In the genomic region with DNA sequence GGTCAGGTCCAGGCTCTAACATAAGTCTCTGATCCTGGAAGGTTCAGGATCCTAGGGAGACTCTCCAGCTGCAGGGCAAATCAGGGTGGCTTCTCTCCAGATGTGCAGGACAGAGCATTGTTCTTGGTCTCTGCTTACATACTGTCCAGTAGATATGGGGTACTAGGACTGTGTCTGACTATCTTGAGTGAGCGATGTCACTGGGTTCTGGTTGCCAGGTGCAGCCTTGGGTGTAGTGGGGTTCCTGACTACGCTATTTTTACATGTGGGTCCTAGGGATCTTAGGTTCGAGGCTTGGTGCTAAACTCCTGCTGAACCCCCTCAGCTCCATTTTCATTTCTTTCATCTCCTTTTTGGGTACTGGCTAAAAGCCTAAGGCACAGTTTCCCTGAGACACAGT, we compare ENCODE assay signal across 8 mouse cellular contexts. TPM values are rescaled to one million over a fixed set of nuclear protein-coding genes. Genes with fewer than 3 reads are reported as not detected.
DNase-seq lines count a peak whose midpoint lies in the region; ATAC-seq and TF ChIP-seq lines count a peak whose summit lies in the region.
"Had no signal": no experiment of that assay in that cellular context is flagged by ENCODE, and none has a peak within 500 bp of the region (broad histone marks: within the 10 kb centered on the region; RNA-seq: fewer than 3 reads in every experiment).

No protein-coding gene starts in this region.

- peak overlapping the region; percentile 75 for H3K9ac ChIP-seq in lung, embryonic 16.5 days (ENCODE audit: low read length)
- peak overlapping the region; percentile 83 for H3K9ac ChIP-seq in forebrain, embryonic 11.5 days (ENCODE audit: low read length)
- peak overlapping the region; percentile 94 for H3K9ac ChIP-seq in limb, embryonic 14.5 days (ENCODE audit: low read depth, low read length, severe bottlenecking)
- H3K9ac ChIP-seq in stomach, embryonic 16.5 days (ENCODE audit: low read length), result peak overlapping the region; percentile 86

- no peak for TF ChIP-seq POLR2A in lung, adult 2 months (IDR thresholded peaks at IDR 0.05; ENCODE audit: borderline replicate concordance, extremely low read depth, low read depth, low read length)
- TF ChIP-seq POLR2A in limb, embryonic 14.5 days (IDR thresholded peaks at IDR 0.05; ENCODE audit: borderline replicate concordance, extremely low read depth, insufficient read depth, insufficient read length), result no peak

- peaks cover 5% of the 10 kb centered on the region; the same call in 1 of the 2 replicates for H3K36me3 ChIP-seq in lung, embryonic 16.5 days (ENCODE audit: control insufficient read depth, insufficient read depth, low read length)
- peaks cover 4% of the 10 kb centered on the region; the same call in 1 of the 2 replicates for H3K36me3 ChIP-seq in forebrain, embryonic 11.5 days (ENCODE audit: control insufficient read depth, insufficient read depth, low read length)
- H3K36me3 ChIP-seq in limb, embryonic 14.5 days (ENCODE audit: control insufficient read depth, insufficient read depth, low read length), result peaks cover 29% of the 10 kb centered on the region
- 0 out of 2 replicates have a peak, but pooled peaks cover 4% of the 10 kb centered on the region for H3K36me3 ChIP-seq in stomach, embryonic 16.5 days (ENCODE audit: control insufficient read depth, insufficient read depth, low read length)

- H3K4me3 ChIP-seq in lung, embryonic 16.5 days (ENCODE audit: low read length), result peak overlapping the region; percentile 61
- no peak overlapping the region for H3K4me3 ChIP-seq in lung, adult 2 months (replicated peaks; ENCODE audit: extremely low read depth, low read depth, low read length)
- H3K4me3 ChIP-seq in forebrain, embryonic 11.5 days (ENCODE audit: low read depth, low read length), result peak overlapping the region; percentile 68
- peak overlapping the region; percentile 95 for H3K4me3 ChIP-seq in limb, embryonic 14.5 days (replicated peaks; ENCODE audit: low read length)
- peak overlapping the region; percentile 94 for H3K4me3 ChIP-seq in stomach, embryonic 16.5 days (replicated peaks; ENCODE audit: low read length)

- TF ChIP-seq CTCF in lung, adult 2 months (IDR thresholded peaks at IDR 0.05; ENCODE audit: insufficient read depth, low read length), result no peak

- no peak for ATAC-seq in lung, embryonic 16.5 days (ENCODE audit: low read depth)
- ATAC-seq in forebrain, embryonic 11.5 days (replicated peaks; ENCODE audit: low FRiP score), result no peak
- ATAC-seq in limb, embryonic 14.5 days (ENCODE audit: low FRiP score, low read depth), result no peak
- ATAC-seq in stomach, embryonic 16.5 days (ENCODE audit: insufficient read depth, low FRiP score), result no peak

- DNase-seq in lung, adult 2 months, result no peak
- DNase-seq in forebrain, embryonic 11.5 days (ENCODE audit: low spot score), result no peak
- no peak for DNase-seq in limb, embryonic 14.5 days (ENCODE audit: low spot score)
- no peak for DNase-seq in frontal cortex, postnatal 25 days (ENCODE audit: low spot score in 2 of 2)
- no peak for DNase-seq in left cerebral cortex, adult 11 months (ENCODE audit: low spot score)
- DNase-seq: adrenal gland, postnatal 10 days had no signal

- H3K27me3 ChIP-seq in lung, embryonic 16.5 days (ENCODE audit: control insufficient read depth, insufficient read depth, low read depth, low read length), result no peaks in the 10 kb centered on the region
- H3K27me3 ChIP-seq in forebrain, embryonic 11.5 days (ENCODE audit: control insufficient read depth, insufficient read depth, low read length), result no peaks in the 10 kb centered on the region
- H3K27me3 ChIP-seq in limb, embryonic 14.5 days (ENCODE audit: control insufficient read depth, insufficient read depth, low read length), result no peaks in the 10 kb centered on the region
- H3K27me3 ChIP-seq in stomach, embryonic 16.5 days (ENCODE audit: control insufficient read depth, insufficient read depth, low read length), result no peaks in the 10 kb centered on the region

- no peak overlapping the region for H3K27ac ChIP-seq in lung, embryonic 16.5 days (ENCODE audit: low read length)
- no peak overlapping the region for H3K27ac ChIP-seq in forebrain, embryonic 11.5 days (ENCODE audit: low read depth, low read length)
- no peak overlapping the region for H3K27ac ChIP-seq in limb, embryonic 14.5 days (replicated peaks; ENCODE audit: low read depth, low read length)
- H3K27ac ChIP-seq in stomach, embryonic 16.5 days (ENCODE audit: low read length), result no peak overlapping the region

- H3K9me3 ChIP-seq in lung, embryonic 16.5 days (ENCODE audit: control insufficient read depth, low read length), result no peaks in the 10 kb centered on the region
- no peaks in the 10 kb centered on the region for H3K9me3 ChIP-seq in forebrain, embryonic 11.5 days (ENCODE audit: control insufficient read depth, low read length)
- no peaks in the 10 kb centered on the region for H3K9me3 ChIP-seq in limb, embryonic 14.5 days (ENCODE audit: control insufficient read depth, low read length)
- no peaks in the 10 kb centered on the region for H3K9me3 ChIP-seq in stomach, embryonic 16.5 days (replicated peaks; ENCODE audit: control insufficient read depth, low read length)

- peaks cover 32% of the 10 kb centered on the region for H3K4me1 ChIP-seq in lung, embryonic 16.5 days (replicated peaks; ENCODE audit: control insufficient read depth, insufficient read depth, low read length)
- H3K4me1 ChIP-seq in lung, adult 2 months (ENCODE audit: control insufficient read depth, insufficient read depth, low read length), result peaks cover 9% of the 10 kb centered on the region
- peaks cover 19% of the 10 kb centered on the region for H3K4me1 ChIP-seq in forebrain, embryonic 11.5 days (replicated peaks; ENCODE audit: control insufficient read depth, insufficient read depth, low read length)
- peaks cover 26% of the 10 kb centered on the region for H3K4me1 ChIP-seq in limb, embryonic 14.5 days (ENCODE audit: control insufficient read depth, insufficient read depth, low read length)
- H3K4me1 ChIP-seq in stomach, embryonic 16.5 days (ENCODE audit: control insufficient read depth, insufficient read depth, low read length), result peaks cover 26% of the 10 kb centered on the region

- peak overlapping the region; percentile 62 for H3K4me2 ChIP-seq in lung, embryonic 16.5 days (ENCODE audit: low read depth, low read length)
- peak overlapping the region; percentile 75 for H3K4me2 ChIP-seq in forebrain, embryonic 11.5 days (ENCODE audit: low read depth, low read length, severe bottlenecking)
- H3K4me2 ChIP-seq in limb, embryonic 14.5 days (replicated peaks; ENCODE audit: low read depth, low read length, severe bottlenecking), result peak overlapping the region; percentile 56
- peak overlapping the region; percentile 82 for H3K4me2 ChIP-seq in stomach, embryonic 16.5 days (ENCODE audit: low read depth, low read length)

- 89% methylated on average over 3 of the region's 3 CpGs for WGBS in lung, embryonic 16.5 days
- 83% methylated on average over 3 of the region's 3 CpGs for WGBS in lung, adult 2 months
- WGBS in forebrain, embryonic 11.5 days, result 93% methylated on average over 3 of the region's 3 CpGs
- 80% methylated on average over 3 of the region's 3 CpGs for WGBS in limb, embryonic 14.5 days
- 78% methylated on average over 3 of the region's 3 CpGs for WGBS in stomach, embryonic 16.5 days

RNA-seq across cellular contexts. Expression of gene Cdca4, which starts 1.3 kb away (rescaled TPM):
- 105 and 108 TPM in 2 replicates for polyA plus RNA-seq in lung, embryonic 16.5 days (2015; fragmentation: Nextera tagmentation; extraction: Ambion mirVana)
- polyA plus RNA-seq in lung, adult 2 months (2012; rRNA removed), result 17.0 and 21.4 TPM in 2 replicates
- polyA plus RNA-seq in forebrain, embryonic 11.5 days (2014; fragmentation: Nextera tagmentation; extraction: Ambion mirVana), result 170 and 180 TPM in 2 replicates
- 81.0 and 89.9 TPM in 2 replicates for polyA plus RNA-seq in limb, embryonic 14.5 days (2012; rRNA removed)
- 113 and 126 TPM in 2 replicates for polyA plus RNA-seq in limb, embryonic 14.5 days (2014; fragmentation: Nextera tagmentation; extraction: Ambion mirVana)
- 87.7 and 87.9 TPM in 2 replicates for polyA plus RNA-seq in stomach, embryonic 16.5 days (2015; fragmentation: Nextera tagmentation; extraction: Ambion mirVana)

RNA-seq across cellular contexts. Expression of gene Clba1, which starts 21.8 kb away (rescaled TPM):
- polyA plus RNA-seq in lung, embryonic 16.5 days (2015; fragmentation: Nextera tagmentation; extraction: Ambion mirVana), result 9.2 and 9.5 TPM in 2 replicates
- polyA plus RNA-seq in lung, adult 2 months (2012; rRNA removed), result 9.4 and 10.0 TPM in 2 replicates
- 12.5 and 15.3 TPM in 2 replicates for polyA plus RNA-seq in forebrain, embryonic 11.5 days (2014; fragmentation: Nextera tagmentation; extraction: Ambion mirVana)
- 3.7 and 4.8 TPM in 2 replicates for polyA plus RNA-seq in limb, embryonic 14.5 days (2012; rRNA removed)
- polyA plus RNA-seq in limb, embryonic 14.5 days (2014; fragmentation: Nextera tagmentation; extraction: Ambion mirVana), result 5.7 and 6.2 TPM in 2 replicates
- polyA plus RNA-seq in stomach, embryonic 16.5 days (2015; fragmentation: Nextera tagmentation; extraction: Ambion mirVana), result 5.8 and 6.9 TPM in 2 replicates

RNA-seq across cellular contexts. Expression of gene Ahnak2, which starts 28.1 kb away (rescaled TPM):
- polyA plus RNA-seq in lung, embryonic 16.5 days (2015; fragmentation: Nextera tagmentation; extraction: Ambion mirVana), result 0.84 and 1.4 TPM in 2 replicates
- polyA plus RNA-seq in lung, adult 2 months (2012; rRNA removed), result 9.3 and 13.3 TPM in 2 replicates
- polyA plus RNA-seq in forebrain, embryonic 11.5 days (2014; fragmentation: Nextera tagmentation; extraction: Ambion mirVana), result 0.08 and 0.16 TPM in 2 replicates
- polyA plus RNA-seq in limb, embryonic 14.5 days (2012; rRNA removed), result 2.1 and 2.5 TPM in 2 replicates
- 3.3 TPM in 2 replicates for polyA plus RNA-seq in limb, embryonic 14.5 days (2014; fragmentation: Nextera tagmentation; extraction: Ambion mirVana)
- polyA plus RNA-seq in stomach, embryonic 16.5 days (2015; fragmentation: Nextera tagmentation; extraction: Ambion mirVana), result 4.9 and 5.4 TPM in 2 replicates

RNA-seq across cellular contexts. Expression of gene Gpr132, which starts 37.5 kb away (rescaled TPM):
- 0.15 and 0.73 TPM in 2 replicates for polyA plus RNA-seq in lung, embryonic 16.5 days (2015; fragmentation: Nextera tagmentation; extraction: Ambion mirVana)
- 9.2 and 12.9 TPM in 2 replicates for polyA plus RNA-seq in lung, adult 2 months (2012; rRNA removed)
- not detected in 2 replicates for polyA plus RNA-seq in forebrain, embryonic 11.5 days (2014; fragmentation: Nextera tagmentation; extraction: Ambion mirVana)
- 0.50 and 0.63 TPM in 2 replicates for polyA plus RNA-seq in limb, embryonic 14.5 days (2012; rRNA removed)
- polyA plus RNA-seq in limb, embryonic 14.5 days (2014; fragmentation: Nextera tagmentation; extraction: Ambion mirVana), result 0.29 and 0.36 TPM in 2 replicates
- polyA plus RNA-seq in stomach, embryonic 16.5 days (2015; fragmentation: Nextera tagmentation; extraction: Ambion mirVana), result 0.15 and 0.22 TPM in 2 replicates
